Mouse (Mus musculus) heart, embryonic 10.5 days (tissue): ENCODE measurements around the gene Acoxl. TPM values are rescaled to one million over a fixed set of nuclear protein-coding genes. Genes with fewer than 3 reads are reported as not detected.
A peak's percentile ranks its signal among the peaks of the same experiment; 100 is the strongest.

Experiments used
- DNase-seq: peaks from one replicate; pipeline ENCODE4 v3.0.0-alpha.2; 2017; ENCODE audit warnings: low spot score
- H3K27ac ChIP-seq: fragments of 300-500 bp; sonication (generic); 2 replicates; pipeline ENCODE4 v1.5.1; 2016; ENCODE audit warnings: mild to moderate bottlenecking
- H3K27me3 ChIP-seq: fragments of 300-500 bp; sonication (generic); 2 replicates; pipeline ENCODE4 v1.6.1; 2016; ENCODE audit warnings: mild to moderate bottlenecking; ENCODE audit not compliant: poor library complexity, insufficient read depth, severe bottlenecking
- H3K36me3 ChIP-seq: fragments of 300-500 bp; sonication (generic); 2 replicates; pipeline ENCODE4 v1.6.1; 2016; ENCODE audit warnings: mild to moderate bottlenecking, moderate library complexity
- H3K4me1 ChIP-seq: fragments of 300-500 bp; sonication (generic); 2 replicates; pipeline ENCODE4 v1.6.1; 2016; ENCODE audit warnings: mild to moderate bottlenecking
- H3K4me3 ChIP-seq: fragments of 300-500 bp; sonication (generic); 2 replicates; pipeline ENCODE4 v1.5.1; 2016; ENCODE audit warnings: mild to moderate bottlenecking, moderate library complexity
- H3K9me3 ChIP-seq: fragments of 300-500 bp; sonication (generic); 2 replicates; pipeline ENCODE4 v1.6.1; 2016; ENCODE audit warnings: mild to moderate bottlenecking, moderate library complexity
- WGBS: fragments of 180-500 bp; shearing (Covaris S2); methylation state at CpG from one replicate; pipeline ENCODE4 v1.1.7; 2016; 5-methylcytosine and 5-hydroxymethylcytosine counted together
- polyA plus RNA-seq: library from polyadenylated mRNA; unstranded; fragments of >200 nt; fragmentation: Nextera tagmentation; extraction: Ambion mirVana; gene quantifications from 2 replicates; pipeline ENCODE4 v1.2.1, GENCODE M21; 2016

Acoxl gene
- polyA plus RNA-seq, 1 experiment from 2014 or later, result 0.39 TPM

DNA sequence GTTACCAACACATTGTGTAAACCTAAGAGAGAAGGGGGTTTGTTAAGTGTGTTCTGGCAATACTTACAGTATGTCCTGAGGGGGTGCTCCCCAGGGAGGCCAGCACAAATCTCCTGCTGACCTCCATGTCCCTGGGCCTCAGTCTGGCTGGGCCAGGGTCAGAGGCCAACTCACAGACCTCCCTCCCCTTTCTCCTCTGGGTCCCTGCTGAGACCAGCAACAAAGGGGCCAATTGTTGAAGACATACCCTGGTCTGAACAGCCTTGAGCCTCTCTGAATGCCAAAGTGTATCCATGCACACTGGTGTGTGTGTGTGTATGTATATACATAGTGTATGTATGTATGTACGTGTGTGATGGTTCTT, 69.0 kb downstream of the Acoxl start:
- H3K4me1 ChIP-seq, result peaks cover 20% of the 10 kb centered on the region; the same call in 1 of the 2 replicates
- H3K27me3 ChIP-seq, result peaks cover 5% of the 10 kb centered on the region; the same call in 1 of the 2 replicates
- DNase-seq, result no peak
- no peak overlapping the region for H3K4me3 ChIP-seq
- WGBS, result 60% methylated on average over 1 of the region's 1 CpGs
- H3K36me3 ChIP-seq, result no peaks in the 10 kb centered on the region
- no peak overlapping the region for H3K27ac ChIP-seq
- no peaks in the 10 kb centered on the region for H3K9me3 ChIP-seq

- H3K36me3 ChIP-seq, result no peaks in the 10 kb centered on the region
- peaks cover 22% of the 10 kb centered on the region for H3K4me1 ChIP-seq
- no peaks in the 10 kb centered on the region for H3K9me3 ChIP-seq
- H3K4me3 ChIP-seq, result no peak overlapping the region
- 32% methylated on average over 7 of the region's 7 CpGs for WGBS
- peaks cover 5% of the 10 kb centered on the region; the same call in 1 of the 2 replicates for H3K27me3 ChIP-seq
- no peak for DNase-seq
- H3K27ac ChIP-seq, result no peak overlapping the region
Measured at GRCm38 (mm10) chr2:127908881-127909280, 70.2 kb downstream of the Acoxl start.

GRCm38 (mm10) chr2:127909790-127910189, 71.1 kb downstream of the Acoxl start:
- H3K4me1 ChIP-seq, result peaks cover 25% of the 10 kb centered on the region
- no peaks in the 10 kb centered on the region for H3K9me3 ChIP-seq
- H3K36me3 ChIP-seq, result no peaks in the 10 kb centered on the region
- no peak overlapping the region for H3K4me3 ChIP-seq
- WGBS, result 78% methylated on average over 4 of the region's 4 CpGs
- H3K27me3 ChIP-seq, result peaks cover 5% of the 10 kb centered on the region; the same call in 1 of the 2 replicates
- DNase-seq, result no peak
- H3K27ac ChIP-seq, result no peak overlapping the region

- no peak for DNase-seq
- Histone ChIP-seq H3K27ac (no peak overlapping the region), H3K27me3 (no peaks in the 10 kb centered on the region), H3K4me3 (no peak overlapping the region), H3K4me1 (peaks cover 21% of the 10 kb centered on the region), H3K9me3 (no peaks in the 10 kb centered on the region), H3K36me3 (no peaks in the 10 kb centered on the region)
- WGBS, result 88% methylated on average over 3 of the region's 3 CpGs
Measured at GRCm38 (mm10) chr2:127911579-127911978, 72.9 kb downstream of the Acoxl start.

DNA sequence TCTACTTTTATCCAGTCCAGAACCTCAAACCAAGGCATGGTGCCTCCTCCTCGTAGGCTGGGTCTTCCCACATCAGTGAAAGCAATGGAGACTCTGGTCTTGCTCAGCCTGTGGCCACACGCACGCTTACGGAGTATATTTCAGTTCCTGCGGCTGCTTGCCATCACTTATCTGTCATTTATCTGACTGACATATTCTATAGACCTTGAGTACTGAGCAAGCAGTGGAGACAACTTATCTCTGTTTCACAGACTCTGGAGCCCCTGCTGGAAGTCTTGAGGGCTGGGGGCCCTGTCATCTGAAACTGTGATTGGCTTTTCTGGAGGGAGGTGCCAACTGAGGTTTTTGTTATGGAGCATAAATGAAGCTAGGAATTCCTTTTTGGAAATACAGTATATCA, 75.4 kb downstream of the Acoxl start:
- H3K4me1 ChIP-seq, result peaks cover 8% of the 10 kb centered on the region
- H3K4me3 ChIP-seq, result no peak overlapping the region
- DNase-seq, result no peak
- no peaks in the 10 kb centered on the region for H3K27me3 ChIP-seq
- no peaks in the 10 kb centered on the region for H3K36me3 ChIP-seq
- H3K27ac ChIP-seq, result no peak overlapping the region
- 33% methylated on average over 5 of the region's 5 CpGs for WGBS
- H3K9me3 ChIP-seq, result no peaks in the 10 kb centered on the region

DNA sequence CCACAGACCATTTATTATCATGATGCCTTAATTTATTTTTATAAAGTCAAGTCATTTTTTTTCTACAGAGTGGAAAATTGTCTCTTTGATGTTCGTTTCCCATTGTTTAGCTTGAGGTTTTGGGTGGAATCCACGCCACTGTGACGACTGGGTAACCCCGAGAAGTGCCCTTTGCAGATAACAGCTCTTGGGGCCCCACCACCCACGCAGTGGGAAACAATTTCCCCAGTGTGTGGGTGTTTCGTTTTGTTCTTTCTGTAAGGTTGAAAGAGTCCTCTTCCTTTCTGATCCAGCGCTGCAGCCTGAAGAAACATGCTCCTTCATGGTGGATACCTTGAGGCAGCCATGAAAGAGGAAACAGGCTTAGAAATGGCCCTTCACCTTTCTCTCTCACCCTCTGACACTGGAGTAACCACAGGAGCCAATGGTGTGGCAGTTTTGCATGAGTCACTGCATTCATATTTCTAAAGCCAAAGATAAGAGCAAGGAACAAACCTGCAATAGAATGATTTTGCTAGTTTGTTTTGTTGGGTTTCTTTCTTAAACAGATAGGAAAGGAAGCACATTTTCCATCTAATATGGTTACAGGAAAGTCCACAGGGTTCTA, 78.2 kb downstream of the Acoxl start:
- no peaks in the 10 kb centered on the region for H3K9me3 ChIP-seq
- WGBS, result 69% methylated on average over 7 of the region's 7 CpGs
- DNase-seq, result no peak
- no peak overlapping the region for H3K27ac ChIP-seq
- no peaks in the 10 kb centered on the region for H3K36me3 ChIP-seq
- peaks cover 8% of the 10 kb centered on the region for H3K4me1 ChIP-seq
- H3K4me3 ChIP-seq, result no peak overlapping the region
- H3K27me3 ChIP-seq, result no peaks in the 10 kb centered on the region

DNA sequence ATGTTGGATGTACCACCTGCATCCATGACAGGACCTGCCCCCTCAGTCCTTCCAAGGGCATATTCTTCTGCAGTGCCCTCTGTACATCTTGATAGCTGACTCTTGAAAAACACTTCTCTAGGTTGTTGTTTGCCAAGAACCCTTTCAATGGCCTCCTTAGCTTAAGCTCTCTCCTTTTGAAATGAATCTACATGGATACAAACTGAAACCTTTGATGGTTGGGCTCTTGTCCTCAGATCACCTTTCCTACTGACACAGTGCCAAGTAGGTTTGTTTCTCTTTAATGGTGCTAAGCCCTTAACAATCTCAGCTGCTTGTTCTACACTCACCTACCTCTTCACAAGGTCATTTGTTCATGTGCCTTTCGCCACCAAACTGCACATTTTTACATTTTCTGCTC, 81.1 kb downstream of the Acoxl start:
- DNase-seq, result no peak
- H3K4me3 ChIP-seq, result no peak overlapping the region
- 76% methylated on average over 1 of the region's 1 CpGs for WGBS
- no peaks in the 10 kb centered on the region for H3K9me3 ChIP-seq
- no peaks in the 10 kb centered on the region for H3K36me3 ChIP-seq
- no peaks in the 10 kb centered on the region for H3K27me3 ChIP-seq
- H3K4me1 ChIP-seq, result peaks cover 19% of the 10 kb centered on the region
- no peak overlapping the region for H3K27ac ChIP-seq

GRCm38 (mm10) chr2:127922036-127922901, 83.6 kb downstream of the Acoxl start:
- Histone ChIP-seq H3K4me3 (no peak overlapping the region), H3K27ac (0 out of 2 replicates have a peak overlapping the region, but pooled peaks have one; percentile 30), H3K36me3 (no peaks in the 10 kb centered on the region), H3K4me1 (peaks cover 17% of the 10 kb centered on the region), H3K9me3 (no peaks in the 10 kb centered on the region), H3K27me3 (no peaks in the 10 kb centered on the region)
- 54% methylated on average over 22 of the region's 22 CpGs for WGBS
- DNase-seq, result no peak

- H3K4me3 ChIP-seq, result no peak overlapping the region
- no peaks in the 10 kb centered on the region for H3K9me3 ChIP-seq
- peaks cover 26% of the 10 kb centered on the region for H3K4me1 ChIP-seq
- H3K27ac ChIP-seq, result no peak overlapping the region
- no peak for DNase-seq
- no peaks in the 10 kb centered on the region for H3K27me3 ChIP-seq
- no peaks in the 10 kb centered on the region for H3K36me3 ChIP-seq
- WGBS, result 53% methylated on average over 5 of the region's 5 CpGs
Measured at GRCm38 (mm10) chr2:127923077-127923680, 84.5 kb downstream of the Acoxl start.

- peaks cover 32% of the 10 kb centered on the region for H3K4me1 ChIP-seq
- 74% methylated on average over 9 of the region's 9 CpGs for WGBS
Measured at GRCm38 (mm10) chr2:127926679-127927324, 88.1 kb downstream of the Acoxl start.

GRCm38 (mm10) chr2:127927452-127928273, 89.0 kb downstream of the Acoxl start:
- WGBS, result 31% methylated on average over 15 of the region's 15 CpGs
- H3K9me3 ChIP-seq, result no peaks in the 10 kb centered on the region
- H3K4me1 ChIP-seq, result peaks cover 26% of the 10 kb centered on the region
- no peak overlapping the region; the same call in 1 of the 2 replicates for H3K27ac ChIP-seq
- peaks cover 7% of the 10 kb centered on the region; the same call in 1 of the 2 replicates for H3K27me3 ChIP-seq
- H3K36me3 ChIP-seq, result no peaks in the 10 kb centered on the region
- no peak for DNase-seq
- H3K4me3 ChIP-seq, result no peak overlapping the region; the same call in 1 of the 2 replicates

More at GRCm38 (mm10) chr2:127926679-127927324, 88.1 kb downstream of the Acoxl start:
- no peak overlapping the region for H3K4me3 ChIP-seq
- H3K27me3 ChIP-seq, result peaks cover 7% of the 10 kb centered on the region; the same call in 1 of the 2 replicates
- H3K36me3 ChIP-seq, result no peaks in the 10 kb centered on the region
- no peaks in the 10 kb centered on the region for H3K9me3 ChIP-seq
- no peak for DNase-seq
- no peak overlapping the region for H3K27ac ChIP-seq

GRCm38 (mm10) chr2:127928279-127928678, 89.6 kb downstream of the Acoxl start:
- Histone ChIP-seq H3K36me3 (no peaks in the 10 kb centered on the region), H3K4me1 (peaks cover 20% of the 10 kb centered on the region), H3K4me3 (no peak overlapping the region), H3K9me3 (no peaks in the 10 kb centered on the region), H3K27me3 (peaks cover 7% of the 10 kb centered on the region; the same call in 1 of the 2 replicates), H3K27ac (no peak overlapping the region; the same call in 1 of the 2 replicates)
- DNase-seq, result no peak
- 58% methylated on average over 5 of the region's 5 CpGs for WGBS
